In the genomic region with DNA sequence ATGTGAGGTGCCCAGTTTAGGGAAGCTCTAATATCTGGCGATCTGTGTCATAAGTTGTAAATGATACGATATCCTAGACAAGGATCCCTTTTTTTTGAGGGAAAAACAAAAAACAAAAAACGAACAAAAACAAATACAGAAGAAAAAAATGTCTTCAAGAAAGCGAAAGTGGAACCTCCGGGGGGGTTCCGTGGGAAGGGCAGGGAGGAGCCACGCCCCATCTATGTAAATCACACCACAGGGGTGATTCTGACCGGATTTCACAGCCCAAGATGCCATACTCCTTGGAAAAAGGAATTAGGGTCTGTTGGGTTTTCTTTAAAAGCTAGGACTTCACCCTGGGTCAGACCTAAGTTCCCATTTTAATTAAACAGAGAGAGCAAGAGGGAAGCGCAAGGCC, we compare ENCODE assay signal across 25 mouse cellular contexts. TPM values are rescaled to one million over a fixed set of nuclear protein-coding genes. Genes with fewer than 3 reads are reported as not detected.
DNase-seq lines count a peak whose midpoint lies in the region; ATAC-seq and TF ChIP-seq lines count a peak whose summit lies in the region.
"Had no signal": no experiment of that assay in that cellular context is flagged by ENCODE, and none has a peak within 500 bp of the region (broad histone marks: within the 10 kb centered on the region; RNA-seq: fewer than 3 reads in every experiment).

No protein-coding gene starts in this region.

- TF ChIP-seq CTCF in gastrocnemius, adult 2 months (IDR thresholded peaks at IDR 0.05), result no peak
- TF ChIP-seq CTCF in liver, postnatal 0 days (IDR thresholded peaks at IDR 0.05; ENCODE audit: low read depth), result no peak

- ATAC-seq in liver, postnatal 0 days, result no peak
- ATAC-seq in hindbrain, embryonic 16.5 days, result no peak
- ATAC-seq: forebrain, embryonic 14.5 days had no signal

- H3K4me1 ChIP-seq in liver, postnatal 0 days (ENCODE audit: insufficient read depth), result no peaks in the 10 kb centered on the region
- no peaks in the 10 kb centered on the region for H3K4me1 ChIP-seq in hindbrain, embryonic 16.5 days (ENCODE audit: control insufficient read depth, insufficient read depth, low read depth, low read length)
- H3K4me1 ChIP-seq: heart, embryonic 15.5 days; hindbrain, embryonic 10.5 days; kidney, embryonic 15.5 days had no signal

- DNase-seq in gastrocnemius, adult 2 months, result no peak
- DNase-seq in gastrocnemius, postnatal 10 days, result no peak
- peak; percentile 38 for DNase-seq in CD4-positive helper T cell, adult 2 months (ENCODE audit: low read depth, low spot score)
- DNase-seq in MN1 (ENCODE audit: low spot score), result peak; percentile 53
- DNase-seq in liver, postnatal 0 days, result no peak
- no peak for DNase-seq in heart, adult 11 months
- DNase-seq in kidney, adult 18-20 months, result no peak
- DNase-seq: cerebellum, adult 11-12 months; layer of hippocampus, postnatal 36 days; right cerebral cortex, adult 18-20 months had no signal

- TF ChIP-seq EP300 in liver, postnatal 0 days (IDR thresholded peaks at IDR 0.05; ENCODE audit: low read depth), result no peak

- H3K36me3 ChIP-seq in liver, postnatal 0 days (replicated peaks; ENCODE audit: insufficient read depth, low read length), result no peaks in the 10 kb centered on the region
- H3K36me3 ChIP-seq in hindbrain, embryonic 16.5 days (ENCODE audit: control insufficient read depth, insufficient read depth, low read length), result no peaks in the 10 kb centered on the region
- H3K36me3 ChIP-seq: heart, embryonic 15.5 days; hindbrain, embryonic 10.5 days; kidney, embryonic 15.5 days had no signal

- peak overlapping the region; percentile 14 for H3K4me3 ChIP-seq in gastrocnemius, adult 2 months
- no peak overlapping the region for H3K4me3 ChIP-seq in liver, postnatal 0 days (ENCODE audit: low read depth, low read length)
- H3K4me3 ChIP-seq in hindbrain, embryonic 16.5 days (ENCODE audit: low read length), result no peak overlapping the region
- H3K4me3 ChIP-seq: erythroblast, embryonic 14.5 days; heart, embryonic 15.5 days; hindbrain, embryonic 10.5 days; kidney, embryonic 15.5 days had no signal

- intact Hi-C loops in gastrocnemius, adult 2 months (cut with DNase I), result no loop called here

- H3K9ac ChIP-seq in liver, postnatal 0 days (replicated peaks), result no peak overlapping the region
- no peak overlapping the region for H3K9ac ChIP-seq in hindbrain, embryonic 16.5 days (ENCODE audit: low read depth, low read length)
- H3K9ac ChIP-seq: heart, embryonic 15.5 days; kidney, embryonic 15.5 days had no signal

- H3K27me3 ChIP-seq in liver, postnatal 0 days (ENCODE audit: insufficient read depth, low read length), result no peaks in the 10 kb centered on the region
- H3K27me3 ChIP-seq in hindbrain, embryonic 16.5 days (replicated peaks; ENCODE audit: control insufficient read depth, insufficient read depth, low read length), result no peaks in the 10 kb centered on the region
- H3K27me3 ChIP-seq: heart, embryonic 15.5 days; kidney, embryonic 15.5 days had no signal

- H3K27ac ChIP-seq in gastrocnemius, adult 2 months, result no peak overlapping the region
- no peak overlapping the region for H3K27ac ChIP-seq in liver, postnatal 0 days (ENCODE audit: low read depth)
- no peak overlapping the region for H3K27ac ChIP-seq in hindbrain, embryonic 16.5 days (ENCODE audit: low read depth, low read length)
- H3K27ac ChIP-seq: heart, embryonic 15.5 days; hindbrain, embryonic 10.5 days; kidney, embryonic 15.5 days; stomach, postnatal 0 days had no signal

- H3K9me3 ChIP-seq in liver, postnatal 0 days (ENCODE audit: low read length), result no peaks in the 10 kb centered on the region
- no peaks in the 10 kb centered on the region for H3K9me3 ChIP-seq in hindbrain, embryonic 16.5 days (ENCODE audit: control insufficient read depth, low read length)
- H3K9me3 ChIP-seq: heart, embryonic 15.5 days; hindbrain, embryonic 10.5 days; kidney, embryonic 15.5 days had no signal

- WGBS in liver, postnatal 0 days (ENCODE audit: insufficient replicate concordance), result 61% methylated on average over 9 of the region's 9 CpGs
- WGBS in hindbrain, embryonic 16.5 days, result 70% methylated on average over 9 of the region's 9 CpGs

- H3K4me2 ChIP-seq in liver, postnatal 0 days (ENCODE audit: low read depth, low read length), result peak overlapping the region; percentile 24
- no peak overlapping the region for H3K4me2 ChIP-seq in hindbrain, embryonic 16.5 days (ENCODE audit: low read length)
- H3K4me2 ChIP-seq: heart, embryonic 15.5 days; kidney, embryonic 15.5 days had no signal

RNA-seq across cellular contexts. Expression of a gene that starts 17.7 kb away (rescaled TPM):
- under 1 TPM; 0.47 to 0.84 TPM for total RNA-seq in gastrocnemius, adult 2 months (2021)
- total RNA-seq in gastrocnemius, postnatal 10 days (2021), result 1 to 10 TPM; 1.1 to 1.7 TPM
- 0.19 and 0.24 TPM in 2 replicates for polyA plus RNA-seq in liver, postnatal 0 days (2015; fragmentation: Nextera tagmentation; extraction: Ambion mirVana)
- 12.9 and 16.6 TPM in 2 replicates for polyA plus RNA-seq in hindbrain, embryonic 16.5 days (2015; fragmentation: Nextera tagmentation; extraction: Ambion mirVana)
- total RNA-seq: common myeloid progenitor, adult 5-6 weeks; liver, adult 2 months; megakaryocyte-erythroid progenitor cell, adult 5-6 weeks had no signal
- polyA plus RNA-seq: erythroblast, embryonic 14.5 days had no signal

RNA-seq across cellular contexts. Expression of a gene that starts 41.6 kb away (rescaled TPM):
- 1 to 10 TPM; 2.5 to 4.9 TPM for total RNA-seq in gastrocnemius, adult 2 months (2021)
- 10 to 100 TPM; 12.2 to 13.5 TPM for total RNA-seq in gastrocnemius, postnatal 10 days (2021)
- polyA plus RNA-seq in liver, postnatal 0 days (2015; fragmentation: Nextera tagmentation; extraction: Ambion mirVana), result 0.90 and 1.0 TPM in 2 replicates
- 4.7 and 5.4 TPM in 2 replicates for polyA plus RNA-seq in hindbrain, embryonic 16.5 days (2015; fragmentation: Nextera tagmentation; extraction: Ambion mirVana)

RNA-seq across cellular contexts. Expression of a gene that starts 43.9 kb away (rescaled TPM):
- total RNA-seq in gastrocnemius, adult 2 months (2021), result not detected
- total RNA-seq in gastrocnemius, postnatal 10 days (2021), result not detected
- polyA plus RNA-seq in liver, postnatal 0 days (2015; fragmentation: Nextera tagmentation; extraction: Ambion mirVana), result not detected in 2 replicates
- 0.31 and 0.34 TPM in 2 replicates for polyA plus RNA-seq in hindbrain, embryonic 16.5 days (2015; fragmentation: Nextera tagmentation; extraction: Ambion mirVana)
- total RNA-seq: adrenal gland, adult 2 months; common myeloid progenitor, adult 5-6 weeks; gastrocnemius, postnatal 4 days; liver, adult 2 months; megakaryocyte-erythroid progenitor cell, adult 5-6 weeks had no signal
- polyA plus RNA-seq: adrenal gland, adult 2 months; embryonic facial prominence, embryonic 11.5 days; erythroblast, embryonic 14.5 days; forebrain, embryonic 14.5 days; heart, embryonic 15.5 days; hindbrain, embryonic 10.5 days; intestine, embryonic 14.5 days; kidney, embryonic 15.5 days; liver, adult 2 months; lung, embryonic 16.5 days had no signal

Comparison
In these comparisons a context has a peak if more than half of its experiments do, and no peak if none do; other contexts are left out.
1. DNase-seq: peak in CD4-positive helper T cell, adult 2 months (single experiment) and MN1 (single experiment); none in gastrocnemius, adult 2 months (single experiment), gastrocnemius, postnatal 10 days (single experiment), liver, postnatal 0 days (single experiment), heart, adult 11 months (single experiment) and kidney, adult 18-20 months (single experiment).